Mouse (Mus musculus) right cerebral cortex, postnatal 14 days (tissue): Measurements from ENCODE around the gene Atp6v1g2.

Source experiments
- DNase-seq: peaks from one replicate; pipeline ENCODE4 v3.0.0; 2022

Atp6v1g2 gene

DNA sequence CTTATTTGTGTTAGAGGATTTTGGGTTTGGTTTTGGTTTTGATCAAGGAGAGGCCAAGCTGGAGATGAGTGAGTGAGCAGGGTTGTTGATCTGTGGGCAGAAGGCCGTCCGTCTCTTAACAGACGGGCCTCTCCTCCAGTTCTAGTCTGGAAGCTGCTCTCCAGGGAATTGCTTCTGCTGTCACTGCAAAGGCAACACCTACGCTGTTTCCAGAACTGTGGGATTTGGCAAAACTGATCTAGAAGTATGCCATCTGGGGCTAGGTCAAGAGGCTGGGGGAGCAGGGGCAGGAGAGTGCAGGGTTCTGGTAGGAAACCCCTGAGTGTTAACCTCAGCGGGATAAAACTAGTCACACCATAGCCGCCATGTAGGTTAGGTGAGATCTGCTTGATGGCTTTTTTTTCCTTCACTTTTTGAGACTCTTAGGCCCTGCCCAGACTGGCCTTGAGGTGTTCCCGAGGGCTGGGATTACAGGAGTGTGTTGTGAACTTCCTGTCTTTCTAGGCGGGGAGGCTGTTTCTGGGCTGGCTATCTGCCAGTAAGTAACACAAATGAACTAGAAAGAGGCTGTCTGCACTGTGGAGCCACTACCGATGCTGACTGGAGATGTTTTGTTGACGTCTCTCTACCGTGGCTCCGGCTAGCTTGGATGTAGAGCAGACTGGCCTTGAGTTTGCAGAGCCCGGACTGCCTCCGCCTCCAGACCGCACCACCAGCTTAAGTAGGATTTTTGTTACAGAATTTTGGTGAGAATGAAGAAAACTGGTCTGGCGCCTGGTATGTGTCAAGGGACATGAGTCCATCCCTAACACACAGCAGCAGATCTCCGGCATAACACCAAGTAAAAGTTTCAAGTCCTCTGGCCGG lies at the start of gene Atp6v1g2:
TSS of gene Atp6v1g2 (plus strand) at position 547 of the 867 bp plus-strand sequence.
- DNase-seq: no peak

DNA sequence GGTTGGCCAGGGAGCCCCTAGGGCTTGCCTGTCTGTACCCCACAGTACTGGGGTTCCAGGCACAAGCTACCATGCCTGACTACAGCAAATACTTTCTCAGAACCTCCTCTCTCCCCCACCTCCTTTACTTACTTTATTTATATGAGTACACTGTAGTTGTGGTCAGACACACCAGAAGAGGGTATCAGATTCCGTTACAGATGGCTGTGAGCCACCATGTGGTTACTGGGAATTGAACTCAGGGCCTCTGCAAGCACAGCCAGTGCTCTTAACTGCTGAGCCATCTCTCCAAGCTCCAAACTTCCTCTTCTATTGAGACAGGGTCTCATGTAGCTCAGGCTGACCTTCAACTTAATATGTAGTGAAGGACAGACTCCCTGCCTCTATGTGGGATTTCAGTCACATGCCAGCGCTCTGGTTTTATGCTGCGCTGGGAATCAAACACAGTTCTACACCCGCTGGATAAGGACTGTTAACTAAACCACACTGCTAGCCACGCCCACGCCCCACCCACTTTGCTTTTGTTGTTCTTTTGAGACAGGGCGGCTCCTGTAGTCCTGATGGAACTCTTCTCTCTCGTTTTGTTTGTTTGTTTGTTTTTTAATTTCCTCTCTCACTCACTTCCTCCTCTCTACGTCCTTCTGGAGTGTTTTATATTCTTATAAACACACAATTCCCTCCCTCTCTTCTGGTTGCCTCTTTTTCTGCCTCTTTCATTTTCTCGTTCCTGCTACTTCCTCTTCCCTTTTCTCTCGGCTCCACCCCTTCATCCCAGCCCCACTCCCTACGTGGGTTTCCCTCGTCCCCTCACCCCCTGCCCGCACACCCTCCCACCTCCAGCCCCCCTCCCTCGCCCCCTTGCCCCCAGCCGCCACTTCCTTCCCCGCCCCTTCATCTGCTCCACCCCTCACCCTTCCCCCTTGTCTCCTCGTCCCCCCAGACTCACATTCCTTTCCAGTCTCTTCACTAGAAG lies 47.5 kb upstream of the Atp6v1g2 start:
- no peak for DNase-seq

DNA sequence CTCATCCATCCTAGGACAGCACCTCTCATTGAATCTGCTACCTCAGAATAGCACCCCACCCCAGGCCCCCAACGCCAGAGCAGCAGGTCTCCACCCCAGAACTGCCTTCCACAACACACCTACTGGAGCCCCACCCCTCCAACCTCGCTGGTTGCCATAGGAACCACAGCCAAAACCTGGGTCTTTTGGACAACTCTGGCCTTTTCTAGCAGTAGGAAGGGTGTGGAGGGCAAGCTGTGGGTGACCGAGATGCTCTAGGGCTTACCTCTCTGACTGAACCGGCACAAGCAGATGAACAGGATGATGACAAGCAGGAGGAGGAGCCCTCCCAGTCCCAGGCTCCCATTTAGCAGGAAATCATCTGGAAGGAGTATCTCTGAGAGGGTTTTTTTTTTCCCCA lies 46.8 kb upstream of the Atp6v1g2 start:
- no peak for DNase-seq

DNA sequence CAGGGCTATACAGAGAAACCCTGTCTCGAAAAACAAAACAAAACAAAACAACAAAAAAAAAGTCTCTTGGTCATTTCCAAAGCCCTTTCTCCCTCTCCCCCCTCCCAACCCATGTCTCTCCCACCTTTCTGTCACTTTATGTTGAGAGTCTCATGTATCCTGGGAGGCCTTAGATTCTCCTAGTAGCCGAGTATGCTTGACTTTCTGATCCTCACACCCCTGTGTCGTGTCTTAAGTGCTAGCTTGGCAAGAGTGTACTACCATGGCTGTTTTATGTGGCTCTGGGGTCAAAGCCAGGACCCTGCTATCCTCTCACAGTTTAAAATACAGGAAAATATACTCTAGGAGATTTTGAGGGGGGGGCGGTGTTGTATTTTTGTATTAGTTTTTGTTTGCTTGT lies 46.1 kb upstream of the Atp6v1g2 start:
- no peak for DNase-seq

DNA sequence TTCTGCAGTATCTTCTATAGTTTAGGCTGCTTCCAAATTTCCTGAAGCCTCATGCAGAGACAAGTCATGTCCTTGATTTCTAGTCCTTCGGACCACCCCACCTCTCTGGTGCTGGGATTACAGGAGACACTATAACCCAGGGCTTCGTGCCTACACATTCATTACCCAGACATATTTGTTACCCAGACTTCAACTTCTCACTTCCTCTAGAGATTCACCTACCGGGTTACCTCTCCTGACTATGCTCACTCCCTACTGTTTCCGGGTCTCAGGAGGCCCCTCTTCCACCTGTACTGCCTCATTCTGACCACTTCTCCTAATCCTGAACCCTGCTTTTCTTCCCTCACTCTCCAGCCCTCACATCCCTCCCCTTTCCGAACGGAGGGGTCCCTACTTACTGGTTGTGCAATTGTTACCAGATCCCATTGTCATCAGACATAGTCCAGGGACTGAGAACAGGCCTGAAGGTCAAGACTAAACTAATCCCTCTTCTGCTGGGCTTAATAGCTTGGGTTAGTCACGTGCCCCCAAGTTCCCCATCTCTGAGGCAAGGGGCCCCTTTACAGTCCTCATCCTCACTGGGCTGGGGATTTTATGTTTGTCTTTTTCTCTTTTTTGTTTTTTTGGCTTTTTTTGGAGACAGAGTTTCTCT lies 45.4 kb upstream of the Atp6v1g2 start, which contains the start of gene Lst1:
TSS of gene Lst1 (minus strand) at position 481 of the 652 bp plus-strand sequence.
- DNase-seq: no peak

DNA sequence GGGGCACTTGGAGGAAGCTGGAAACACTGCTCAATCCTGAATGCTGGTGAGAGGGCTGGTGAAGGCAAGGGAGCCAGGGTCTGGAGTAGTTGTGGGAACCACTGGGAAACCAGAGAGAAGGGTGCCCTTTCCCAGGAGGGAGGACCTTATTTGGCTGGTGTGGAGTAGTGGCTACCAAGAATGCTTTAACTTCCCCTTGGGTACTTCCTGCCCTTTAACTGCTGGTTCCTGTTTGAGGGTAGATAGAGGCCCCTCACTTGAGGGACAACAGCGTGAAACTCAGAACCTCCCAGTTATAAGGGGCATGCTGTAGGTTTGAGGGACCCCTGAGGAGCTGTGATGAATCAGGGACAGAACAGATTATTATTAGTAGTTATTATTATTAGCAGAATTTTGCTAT lies 44.3 kb upstream of the Atp6v1g2 start:
- no peak for DNase-seq

DNA sequence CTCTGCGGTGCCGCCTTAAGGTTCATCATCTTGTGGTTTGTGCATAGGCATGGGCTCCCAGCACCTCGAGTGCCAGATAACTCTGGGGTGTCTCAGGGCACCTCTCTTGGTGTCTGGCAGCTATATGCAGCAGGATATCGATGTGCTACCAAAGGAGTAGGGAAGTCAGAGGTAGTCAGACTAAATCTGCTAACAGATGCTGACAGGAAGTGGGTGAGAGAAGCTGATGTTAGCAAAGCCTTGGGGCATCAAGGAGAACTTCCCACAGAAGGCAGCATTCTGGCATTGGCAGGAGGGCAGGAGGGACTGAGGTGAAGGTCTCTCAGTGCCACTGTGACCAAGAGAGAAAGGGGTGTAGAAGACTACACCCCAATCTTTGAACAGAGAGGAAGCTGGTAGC lies 43.4 kb upstream of the Atp6v1g2 start:
- DNase-seq: no peak

DNA sequence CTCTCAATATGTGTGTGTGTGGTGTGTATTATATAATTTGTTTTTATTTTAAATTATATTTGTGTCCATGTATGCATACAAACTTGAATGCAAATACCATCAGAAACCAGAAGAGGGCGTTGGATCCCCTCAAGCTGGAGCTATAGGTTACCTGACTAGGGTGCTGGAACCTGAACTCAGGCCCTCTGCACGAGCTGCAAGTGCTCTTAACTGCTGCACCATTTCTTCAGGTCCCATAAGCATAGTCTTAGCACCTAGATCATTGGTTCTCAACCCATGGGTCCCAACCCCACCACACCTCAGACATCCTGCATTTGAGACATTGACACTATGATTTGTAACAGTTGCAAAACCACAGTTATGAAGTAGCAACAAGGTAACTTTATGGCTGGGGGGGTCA lies 41.7 kb upstream of the Atp6v1g2 start:
- DNase-seq: no peak

DNA sequence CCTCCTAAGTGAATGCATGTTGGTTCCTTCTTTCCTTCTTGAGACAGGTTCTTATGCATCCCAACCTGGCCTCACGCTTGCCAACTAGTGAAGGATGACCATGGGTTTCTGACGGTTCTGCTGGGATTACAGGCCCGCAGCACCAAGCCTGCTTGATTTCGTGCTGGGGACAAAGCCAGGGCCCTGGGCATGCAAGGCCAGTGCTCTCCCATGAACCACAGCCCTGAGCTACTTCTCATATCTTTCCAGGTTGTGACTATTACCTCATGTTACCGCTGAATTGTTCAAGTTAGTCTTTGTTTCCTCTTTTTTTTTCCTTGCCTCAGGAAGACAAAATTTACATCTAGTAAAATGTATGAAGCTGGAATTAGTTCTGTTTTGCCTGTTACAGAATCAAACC lies 40.5 kb upstream of the Atp6v1g2 start:
- DNase-seq: no peak

DNA sequence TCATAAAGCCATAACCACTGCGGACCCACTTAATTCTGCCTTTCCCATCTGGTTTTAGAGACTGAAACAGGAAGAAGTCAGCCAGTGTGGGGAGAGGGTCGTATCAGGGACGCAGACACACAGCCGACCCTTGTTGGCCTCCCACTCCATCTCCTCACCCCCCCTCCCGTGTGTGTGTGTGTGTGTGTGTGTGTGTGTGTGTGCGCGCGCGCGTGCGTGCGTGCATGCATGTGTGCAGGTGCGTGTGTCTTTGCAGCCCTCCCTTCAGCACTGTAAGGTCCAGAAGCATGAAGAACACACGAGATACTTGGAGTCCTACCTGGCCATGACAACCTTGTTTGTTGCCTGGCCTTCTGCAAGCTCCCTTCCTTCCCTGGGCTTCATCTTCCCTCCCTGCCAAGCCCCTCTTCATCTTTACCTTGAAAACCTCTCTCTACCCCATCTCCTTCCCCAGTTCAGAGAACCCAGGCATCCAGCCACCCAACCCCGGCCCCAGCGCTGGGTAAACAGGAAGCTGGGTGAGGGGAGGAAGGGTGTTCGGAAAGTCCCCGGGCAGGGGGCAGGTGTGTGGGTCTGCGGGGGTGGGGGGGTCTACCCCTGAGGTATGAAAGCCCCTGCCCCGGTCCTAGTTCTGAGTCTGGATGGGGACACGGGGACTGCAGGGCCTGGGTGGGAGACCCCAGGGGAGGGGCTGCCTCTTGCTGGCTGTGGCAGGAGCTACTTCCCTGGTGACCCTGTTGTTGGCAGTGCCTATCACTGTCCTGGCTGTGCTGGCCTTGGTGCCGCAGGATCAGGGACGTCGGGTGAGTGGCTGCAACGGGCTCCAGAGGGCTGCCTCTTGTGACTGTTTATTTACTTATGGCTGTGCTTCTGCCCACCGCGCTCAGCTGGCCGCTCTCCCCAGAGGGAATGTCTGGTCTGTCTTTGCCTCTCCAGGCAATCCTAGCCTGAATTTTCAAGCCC lies 39.3 kb upstream of the Atp6v1g2 start, which contains the start of gene Ltb:
TSS of gene Ltb (plus strand) at position 559 of the 963 bp plus-strand sequence.
- DNase-seq: no peak

DNA sequence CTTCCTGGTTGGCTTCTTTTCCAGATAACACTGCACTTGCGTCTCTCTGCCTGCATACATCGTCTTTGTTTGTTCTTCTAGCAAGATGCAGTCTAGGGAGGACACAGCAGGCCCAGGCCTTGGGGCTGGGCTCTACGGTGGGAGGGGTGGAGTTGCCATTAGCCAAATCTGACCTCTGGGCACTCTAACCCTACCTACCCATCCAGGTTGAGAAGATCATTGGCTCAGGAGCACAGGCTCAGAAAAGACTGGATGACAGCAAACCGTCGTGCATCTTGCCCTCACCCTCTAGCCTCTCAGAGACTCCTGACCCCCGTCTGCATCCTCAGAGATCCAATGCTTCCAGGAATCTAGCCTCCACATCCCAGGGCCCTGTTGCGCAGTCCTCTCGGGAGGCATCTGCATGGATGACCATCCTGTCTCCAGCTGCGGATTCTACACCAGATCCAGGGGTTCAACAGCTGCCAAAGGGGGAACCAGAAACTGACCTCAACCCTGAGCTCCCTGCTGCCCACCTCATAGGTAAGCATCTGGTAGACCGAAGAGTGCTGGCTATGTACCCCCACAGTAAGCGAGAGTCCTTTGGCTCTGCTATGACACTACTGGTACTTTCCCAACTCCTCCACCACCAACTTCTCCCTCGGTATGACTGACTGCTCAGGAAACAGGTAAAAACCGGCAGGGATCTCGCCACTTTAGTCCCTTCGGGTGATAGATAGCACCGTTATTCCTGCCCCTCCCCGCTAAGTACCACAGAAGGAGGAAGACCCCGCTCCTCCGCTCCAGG lies 38.4 kb upstream of the Atp6v1g2 start:
- no peak for DNase-seq

DNA sequence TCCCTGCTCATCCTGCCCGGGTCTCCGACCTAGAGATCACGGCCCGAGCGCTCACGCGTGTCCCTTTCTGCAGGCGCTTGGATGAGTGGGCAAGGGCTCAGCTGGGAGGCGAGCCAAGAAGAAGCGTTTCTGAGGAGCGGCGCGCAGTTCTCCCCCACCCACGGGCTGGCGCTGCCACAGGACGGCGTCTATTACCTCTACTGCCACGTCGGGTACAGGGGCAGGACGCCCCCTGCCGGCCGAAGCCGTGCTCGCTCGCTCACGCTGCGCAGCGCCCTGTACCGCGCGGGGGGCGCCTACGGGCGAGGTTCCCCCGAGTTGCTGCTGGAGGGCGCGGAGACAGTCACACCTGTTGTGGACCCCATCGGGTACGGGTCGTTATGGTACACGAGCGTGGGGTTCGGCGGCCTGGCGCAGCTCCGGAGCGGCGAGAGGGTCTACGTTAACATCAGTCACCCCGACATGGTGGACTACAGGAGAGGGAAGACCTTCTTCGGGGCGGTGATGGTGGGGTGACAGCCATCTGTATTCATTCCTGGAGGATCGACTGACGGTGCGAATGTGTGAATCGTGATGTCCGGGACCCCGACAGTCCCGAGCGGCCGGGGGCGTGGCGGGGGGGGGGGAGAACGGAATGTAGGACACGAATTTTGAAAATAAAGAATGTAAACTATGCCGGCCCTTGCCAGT lies 37.7 kb upstream of the Atp6v1g2 start:
- peak; percentile 90 for DNase-seq

DNA sequence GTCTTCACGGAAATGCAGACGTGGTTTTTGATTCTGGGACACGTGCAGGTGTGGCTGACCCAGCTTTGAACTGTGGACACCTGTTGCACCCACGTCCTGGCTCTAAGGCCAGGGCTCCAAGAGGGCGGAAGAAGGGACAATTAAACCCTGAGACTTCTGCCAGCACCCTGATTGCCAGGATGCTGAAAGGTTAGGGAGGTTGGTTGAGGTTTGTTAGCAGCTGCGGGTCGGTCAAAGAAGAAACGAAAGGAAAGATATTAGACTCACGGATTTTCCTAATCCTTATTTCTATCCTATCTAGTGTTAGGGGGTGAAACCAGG lies 37.2 kb upstream of the Atp6v1g2 start:
- DNase-seq: no peak

DNA sequence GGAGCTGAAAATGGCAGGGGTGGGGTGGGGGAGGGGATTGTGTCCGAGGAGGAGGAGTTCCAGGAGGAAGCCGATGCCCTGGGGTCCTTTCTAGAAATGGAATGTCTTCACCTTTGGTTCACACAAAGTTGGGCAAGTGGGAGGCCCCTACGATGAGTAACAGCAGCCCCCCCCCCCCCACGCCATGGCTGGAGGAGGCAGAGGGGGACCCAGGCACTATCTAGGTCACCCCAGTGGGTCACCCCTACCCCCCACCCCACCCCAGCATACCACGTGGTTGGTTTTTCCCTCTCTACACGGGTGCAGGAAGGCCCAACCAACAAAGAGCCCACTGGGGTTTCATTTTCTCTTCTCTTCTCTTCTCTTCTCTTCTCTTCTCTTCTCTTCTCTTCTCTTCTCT lies 36.3 kb upstream of the Atp6v1g2 start:
- no peak for DNase-seq

DNA sequence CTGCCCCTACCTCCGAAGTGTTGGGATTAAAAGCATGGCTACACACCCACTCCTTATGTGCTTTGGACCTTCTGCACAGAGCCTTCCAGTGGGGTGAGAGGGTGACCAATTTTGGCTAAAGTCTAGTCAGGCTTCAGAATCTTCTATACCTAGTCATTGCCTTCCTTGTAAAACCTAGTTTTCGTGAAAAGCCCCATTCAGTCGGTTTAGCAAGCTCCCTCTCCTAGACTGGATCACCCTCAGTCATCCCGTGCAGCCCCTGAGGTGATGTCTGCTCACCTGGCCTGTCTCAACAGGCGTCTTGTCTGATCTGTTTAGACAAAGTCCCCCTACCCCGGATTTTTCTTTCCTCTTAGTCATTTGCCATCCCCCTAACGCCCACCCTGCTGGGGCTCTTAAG lies 35.4 kb upstream of the Atp6v1g2 start:
- DNase-seq: no peak

DNA sequence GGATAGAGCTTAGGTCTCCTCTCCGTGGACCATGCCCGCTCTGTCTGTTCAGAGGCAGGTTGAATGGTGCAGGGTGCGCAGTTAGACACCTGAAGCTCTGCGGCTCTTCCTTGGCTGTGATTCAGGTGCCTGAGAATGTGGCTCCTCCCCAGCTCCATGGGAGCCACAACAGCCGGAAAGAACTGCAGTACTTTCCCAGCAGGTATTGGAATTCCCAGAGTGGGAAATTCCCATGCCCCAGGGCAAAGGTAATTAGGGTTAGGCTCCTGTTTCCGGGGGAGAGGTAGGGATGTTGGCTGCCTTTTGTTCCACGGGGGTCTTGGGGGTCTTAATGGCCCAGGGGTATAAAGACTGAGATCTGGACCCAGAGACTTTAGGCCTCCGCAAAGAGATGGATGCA lies 34.5 kb upstream of the Atp6v1g2 start:
- no peak for DNase-seq

DNA sequence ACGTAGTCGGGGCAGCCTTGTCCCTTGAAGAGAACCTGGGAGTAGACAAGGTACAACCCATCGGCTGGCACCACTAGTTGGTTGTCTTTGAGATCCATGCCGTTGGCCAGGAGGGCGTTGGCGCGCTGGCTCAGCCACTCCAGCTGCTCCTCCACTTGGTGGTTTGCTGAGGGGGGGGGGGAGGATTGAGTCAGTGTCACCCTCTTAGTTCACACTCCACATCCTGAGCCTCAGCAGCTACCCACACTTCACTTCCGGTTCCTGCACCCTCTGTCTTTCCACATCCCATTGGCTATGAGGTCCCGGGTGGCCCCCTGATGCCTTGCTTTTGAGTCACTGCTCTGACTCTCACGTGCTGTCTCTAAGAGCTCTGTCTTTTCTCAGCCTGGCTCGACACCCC lies 33.1 kb upstream of the Atp6v1g2 start:
- DNase-seq: no peak

DNA sequence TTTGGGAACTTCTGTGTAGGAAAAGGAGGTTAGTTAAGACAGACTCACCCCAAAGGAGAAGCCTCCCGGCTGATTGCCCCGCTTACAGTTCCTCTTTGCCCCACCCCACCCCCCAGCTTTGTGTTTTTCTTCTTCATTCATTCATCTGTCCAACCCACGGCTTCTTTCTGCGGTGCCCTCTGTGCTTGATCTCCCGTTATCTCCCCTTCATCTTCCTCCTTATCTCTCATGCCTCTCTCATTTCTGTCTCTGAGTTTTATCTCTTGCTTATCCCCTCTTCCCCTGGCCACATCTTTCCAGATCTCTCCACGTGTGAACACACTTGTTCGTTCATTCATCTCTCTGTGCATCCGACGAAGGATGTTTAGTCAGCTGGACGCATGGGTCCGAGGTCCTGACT lies 32.3 kb upstream of the Atp6v1g2 start:
- no peak for DNase-seq

DNA sequence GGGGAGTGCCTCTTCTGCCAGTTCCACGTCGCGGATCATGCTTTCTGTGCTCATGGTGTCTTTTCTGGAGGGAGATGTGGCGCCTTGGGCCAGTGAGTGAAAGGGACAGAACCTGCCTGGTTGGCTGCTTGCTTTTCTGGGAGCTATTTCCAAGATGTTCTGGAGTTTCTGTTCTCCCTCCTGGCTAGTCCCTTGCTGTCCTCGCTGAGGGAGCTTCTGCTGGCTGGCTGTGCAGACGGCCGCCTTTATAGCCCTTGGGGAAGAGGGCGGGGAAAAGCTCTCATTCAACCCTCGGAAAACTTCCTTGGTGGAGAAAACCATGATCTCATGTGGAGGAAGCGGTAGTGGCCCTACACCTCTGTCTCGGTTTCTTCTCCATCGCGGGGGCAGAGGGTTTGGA lies 31.7 kb upstream of the Atp6v1g2 start, which contains the start of gene Tnf:
TSS of gene Tnf (minus strand) at position 221 of the 400 bp plus-strand sequence.
- no peak for DNase-seq

DNA sequence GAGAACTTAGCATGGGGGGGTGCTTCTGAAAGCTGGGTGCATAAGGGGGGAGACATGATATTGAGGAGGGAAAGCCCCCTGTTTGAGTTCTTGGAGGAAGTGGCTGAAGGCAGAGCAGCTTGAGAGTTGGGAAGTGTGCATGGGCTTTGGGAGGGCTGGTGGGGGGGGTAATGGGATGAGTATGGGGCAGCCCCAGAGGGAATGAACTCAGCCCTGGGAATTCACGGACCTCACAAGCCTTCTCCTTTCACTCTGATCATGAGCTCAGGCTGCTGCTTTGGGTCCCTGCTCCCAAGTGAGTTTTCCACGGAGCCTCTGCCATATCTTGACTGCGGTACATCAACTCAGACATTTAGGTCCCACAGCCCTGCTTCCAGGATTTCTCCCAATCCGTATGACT lies 31.0 kb upstream of the Atp6v1g2 start:
- DNase-seq: no peak
